ENCODE assay signal across 15 mouse cellular contexts in the genomic region with DNA sequence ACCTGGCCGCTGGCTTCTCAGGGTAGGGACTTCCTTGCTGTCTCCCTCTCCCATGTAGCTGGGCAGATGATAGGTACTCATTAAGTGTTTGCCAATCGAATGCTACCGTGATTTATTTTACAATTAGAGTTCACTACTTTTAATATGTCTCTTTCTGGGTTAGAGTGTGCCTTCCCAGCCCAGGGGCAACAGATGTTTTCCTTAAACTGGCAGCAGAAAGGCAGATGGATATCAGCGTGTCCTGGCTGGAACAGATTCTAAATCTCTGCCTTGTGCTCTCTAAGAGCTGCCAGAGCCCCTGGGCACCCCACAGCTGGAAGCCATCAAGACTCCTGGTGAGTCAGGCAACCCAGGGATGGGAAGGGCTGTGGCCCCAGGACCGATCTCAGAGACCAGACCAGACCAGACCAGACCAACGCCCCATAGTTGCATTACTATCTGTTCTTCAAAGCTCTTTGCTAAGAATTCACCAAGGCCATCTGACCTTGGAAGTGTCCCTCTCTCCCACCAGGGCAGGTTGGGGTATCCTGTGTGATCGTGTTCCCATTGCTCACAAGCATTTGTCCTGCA.
A peak's percentile ranks its signal among the peaks of the same experiment; 100 is the strongest.
DNase-seq lines count a peak whose midpoint lies in the region; ATAC-seq and TF ChIP-seq lines count a peak whose summit lies in the region.
"Had no signal": no experiment of that assay in that cellular context is flagged by ENCODE, and none has a peak within 500 bp of the region (broad histone marks: within the 10 kb centered on the region; RNA-seq: fewer than 3 reads in every experiment).

No protein-coding gene starts in this region.

- no peak overlapping the region for H3K4me3 ChIP-seq in lung, embryonic 14.5 days (ENCODE audit: low read depth, low read length)
- H3K4me3 ChIP-seq in lung, adult 2 months (replicated peaks; ENCODE audit: extremely low read depth, low read depth, low read length) = no peak overlapping the region
- H3K4me3 ChIP-seq in hindbrain, embryonic 11.5 days (ENCODE audit: low read depth, low read length) = no peak overlapping the region
- H3K4me3 ChIP-seq: forebrain, embryonic 15.5 days; hindbrain, embryonic 15.5 days; liver, embryonic 15.5 days had no signal

- peaks cover 14% of the 10 kb centered on the region for H3K36me3 ChIP-seq in lung, embryonic 14.5 days (ENCODE audit: insufficient read depth)
- peaks cover 2% of the 10 kb centered on the region; the same call in 1 of the 2 replicates for H3K36me3 ChIP-seq in hindbrain, embryonic 11.5 days (ENCODE audit: control insufficient read depth, insufficient read depth, low read length)
- H3K36me3 ChIP-seq: liver, embryonic 15.5 days had no signal

- peak; percentile 13 for DNase-seq in adrenal gland, postnatal 10 days
- no peak for DNase-seq in adrenal gland, postnatal 4 days (ENCODE audit: low spot score in 2 of 2)
- DNase-seq in lung, embryonic 14.5 days = peak; percentile 57
- no peak for DNase-seq in lung, adult 2 months
- DNase-seq in forelimb bud, embryonic 11.5 days (ENCODE audit: low read depth, low spot score) = peak; percentile 31
- DNase-seq in lung, postnatal 4 days = peak; percentile 17 to 70
- DNase-seq in thymus, adult 18-20 months = no peak
- no peak for DNase-seq in hindbrain, embryonic 11.5 days (ENCODE audit: low spot score)
- DNase-seq: cerebellum, adult 9-11 months; layer of hippocampus, adult 9-11 months; thymus, postnatal 36 days had no signal

- H3K4me1 ChIP-seq in lung, embryonic 14.5 days (ENCODE audit: insufficient read depth) = peaks cover 48% of the 10 kb centered on the region
- peaks cover 6% of the 10 kb centered on the region for H3K4me1 ChIP-seq in lung, adult 2 months (ENCODE audit: control insufficient read depth, insufficient read depth, low read length)
- peaks cover 7% of the 10 kb centered on the region; the same call in 1 of the 2 replicates for H3K4me1 ChIP-seq in hindbrain, embryonic 11.5 days (replicated peaks; ENCODE audit: control insufficient read depth, insufficient read depth, low read length)

- H3K27ac ChIP-seq in lung, embryonic 14.5 days (ENCODE audit: low read depth) = no peak overlapping the region
- no peak overlapping the region for H3K27ac ChIP-seq in hindbrain, embryonic 11.5 days (ENCODE audit: low read depth, low read length)
- H3K27ac ChIP-seq: forebrain, embryonic 15.5 days; hindbrain, embryonic 15.5 days; liver, embryonic 15.5 days had no signal

- H3K27me3 ChIP-seq in lung, embryonic 14.5 days (ENCODE audit: insufficient read depth, low read length) = no peaks in the 10 kb centered on the region
- H3K27me3 ChIP-seq in hindbrain, embryonic 11.5 days (ENCODE audit: control insufficient read depth, insufficient read depth, low read length) = no peaks in the 10 kb centered on the region
- H3K27me3 ChIP-seq: forebrain, embryonic 15.5 days; hindbrain, embryonic 15.5 days; liver, embryonic 15.5 days; Patski had no signal

- no peaks in the 10 kb centered on the region for H3K9me3 ChIP-seq in lung, embryonic 14.5 days (ENCODE audit: low read depth, low read length)
- no peaks in the 10 kb centered on the region for H3K9me3 ChIP-seq in hindbrain, embryonic 11.5 days (ENCODE audit: control insufficient read depth, low read length)
- H3K9me3 ChIP-seq: forebrain, embryonic 15.5 days; hindbrain, embryonic 15.5 days; liver, embryonic 15.5 days had no signal

- no peak; the same call in 1 of the 2 replicates for ATAC-seq in lung, embryonic 14.5 days (ENCODE audit: insufficient read depth)
- ATAC-seq in hindbrain, embryonic 11.5 days (ENCODE audit: low FRiP score) = no peak
- ATAC-seq: forebrain, embryonic 15.5 days; Patski had no signal

- 38% methylated on average over 7 of the region's 7 CpGs for WGBS in lung, embryonic 14.5 days
- 66% methylated on average over 7 of the region's 7 CpGs for WGBS in lung, adult 2 months
- 70% methylated on average over 7 of the region's 7 CpGs for WGBS in hindbrain, embryonic 11.5 days

- no peak for TF ChIP-seq POLR2A in lung, adult 2 months (IDR thresholded peaks at IDR 0.05; ENCODE audit: borderline replicate concordance, extremely low read depth, low read depth, low read length)

- H3K4me2 ChIP-seq in lung, embryonic 14.5 days = no peak overlapping the region
- no peak overlapping the region for H3K4me2 ChIP-seq in hindbrain, embryonic 11.5 days (replicated peaks; ENCODE audit: low read depth, low read length)
- H3K4me2 ChIP-seq: forebrain, embryonic 15.5 days; hindbrain, embryonic 15.5 days; liver, embryonic 15.5 days had no signal

- TF ChIP-seq CTCF in lung, embryonic 14.5 days (IDR thresholded peaks at IDR 0.05; ENCODE audit: low read depth) = no peak
- TF ChIP-seq CTCF in lung, adult 2 months (IDR thresholded peaks at IDR 0.05; ENCODE audit: insufficient read depth, low read length) = no peak

- H3K9ac ChIP-seq in lung, embryonic 14.5 days = no peak overlapping the region
- no peak overlapping the region for H3K9ac ChIP-seq in hindbrain, embryonic 11.5 days (ENCODE audit: low read depth, low read length)
- H3K9ac ChIP-seq: forebrain, embryonic 15.5 days; hindbrain, embryonic 15.5 days; liver, embryonic 15.5 days had no signal

Comparison
In these comparisons a context has a peak if more than half of its experiments do, and no peak if none do; other contexts are left out.
1. DNase-seq: peak in adrenal gland, postnatal 10 days (single experiment), lung, embryonic 14.5 days (single experiment), forelimb bud, embryonic 11.5 days (single experiment) and lung, postnatal 4 days (2 of 2); none in adrenal gland, postnatal 4 days (0 of 2), lung, adult 2 months (single experiment), thymus, adult 18-20 months (0 of 2) and hindbrain, embryonic 11.5 days (single experiment).